Mouse (Mus musculus) ES-E14 (cell line): ENCODE measurements around the gene Gpm6a.
"Not testable (repeated sequence)": the region's sequence is repeated elsewhere in the genome, so short reads cannot be mapped to it uniquely, and the experiment has no call there.

Source experiments
- HCFC1 ChIP-seq: IDR thresholded peaks from 2 replicates; pipeline ENCODE4 v1.6.1; 2012; ENCODE audit warnings: low read length, inconsistent platforms, borderline replicate concordance; ENCODE audit not compliant: insufficient read depth
- MAFK ChIP-seq: IDR thresholded peaks from 2 replicates; pipeline ENCODE4 v1.6.1; 2014; ENCODE audit warnings: mild to moderate bottlenecking, low read depth, low read length, inconsistent platforms; ENCODE audit not compliant: insufficient read depth

DNA sequence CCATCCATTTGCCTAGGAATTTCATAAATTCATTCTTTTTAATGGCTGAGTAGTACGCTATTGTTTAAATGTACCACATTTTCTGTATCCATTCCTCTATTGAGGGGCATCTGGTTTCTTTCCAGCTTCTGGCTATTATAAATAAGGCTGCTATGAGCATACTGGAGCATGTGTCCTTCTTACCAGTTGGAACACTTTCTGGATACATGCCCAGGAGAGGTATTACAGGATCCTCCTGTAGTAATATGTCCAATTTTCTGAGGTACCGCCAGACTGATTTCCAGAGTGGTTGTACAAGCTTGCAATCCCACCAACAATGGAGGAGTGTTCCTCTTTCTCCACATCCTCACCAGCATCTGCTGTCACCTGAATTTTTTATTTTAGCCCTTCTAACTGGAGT lies 114.2 kb downstream of the Gpm6a start:
- not testable (repeated sequence) for TF ChIP-seq MAFK, HCFC1
